In genomic region chr12:108850129-108850528, GRCm38 (mm10) we compare ENCODE assay signal across 18 mouse cellular contexts. TPM values are rescaled to one million over a fixed set of nuclear protein-coding genes. Genes with fewer than 3 reads are reported as not detected.
DNase-seq lines count a peak whose midpoint lies in the region; ATAC-seq lines count a peak whose summit lies in the region.
"Had no signal": no experiment of that assay in that cellular context is flagged by ENCODE, and none has a peak within 500 bp of the region (broad histone marks: within the 10 kb centered on the region; RNA-seq: fewer than 3 reads in every experiment).

No protein-coding gene starts in this region.

- H3K4me1 ChIP-seq in lung, embryonic 15.5 days = peaks cover 7% of the 10 kb centered on the region; the same call in 1 of the 2 replicates
- H3K4me1 ChIP-seq in forebrain, embryonic 13.5 days = peaks cover 9% of the 10 kb centered on the region; the same call in 1 of the 2 replicates
- H3K4me1 ChIP-seq: heart, embryonic 12.5 days; limb, embryonic 15.5 days had no signal

- H3K27ac ChIP-seq in lung, embryonic 15.5 days = no peak overlapping the region
- no peak overlapping the region for H3K27ac ChIP-seq in forebrain, embryonic 13.5 days
- H3K27ac ChIP-seq: forebrain, embryonic 10.5 days; limb, embryonic 15.5 days; neural tube, embryonic 15.5 days had no signal

- H3K4me2 ChIP-seq in lung, embryonic 15.5 days = no peak overlapping the region
- H3K4me2 ChIP-seq in forebrain, embryonic 13.5 days = no peak overlapping the region
- H3K4me2 ChIP-seq: heart, embryonic 12.5 days; limb, embryonic 15.5 days; midbrain, embryonic 11.5 days; neural tube, embryonic 15.5 days had no signal

- 30% methylated on average over 8 of the region's 8 CpGs for WGBS in lung, embryonic 15.5 days
- WGBS in forebrain, embryonic 13.5 days = 81% methylated on average over 8 of the region's 8 CpGs

- no peak overlapping the region for H3K4me3 ChIP-seq in lung, embryonic 15.5 days
- H3K4me3 ChIP-seq in forebrain, embryonic 13.5 days = no peak overlapping the region
- H3K4me3 ChIP-seq: forebrain, embryonic 10.5 days; heart, embryonic 12.5 days; limb, embryonic 15.5 days; neural tube, embryonic 15.5 days had no signal

- peak; percentile 15; the same call in 1 of the 2 replicates for ATAC-seq in lung, embryonic 15.5 days (ENCODE audit: borderline replicate concordance, extremely low read depth, low FRiP score, low TSS enrichment)
- no peak for ATAC-seq in forebrain, embryonic 13.5 days
- ATAC-seq: Patski had no signal

- intact Hi-C loops in left cerebral cortex, postnatal 36 days (cut with DNase I) = no loop called here

- DNase-seq in heart, adult 11 months = peak; percentile 92
- no peak for DNase-seq in heart, adult 8-10 months (ENCODE audit: low spot score)
- peak; percentile 22 for DNase-seq in retina, adult 2 months (ENCODE audit: low read depth, low spot score)
- no peak for DNase-seq in retina, embryonic 14.5 days (ENCODE audit: low spot score)
- DNase-seq in gastrocnemius, adult 8-10 months (ENCODE audit: low spot score in 2 of 2) = no peak
- no peak for DNase-seq in left cerebral cortex, postnatal 36 days (ENCODE audit: low spot score in 2 of 2)
- DNase-seq: cerebellum, postnatal 36 days; gastrocnemius, postnatal 36 days; heart, postnatal 36 days; thymus, postnatal 36 days had no signal

- no peaks in the 10 kb centered on the region for H3K9me3 ChIP-seq in lung, embryonic 15.5 days
- no peaks in the 10 kb centered on the region for H3K9me3 ChIP-seq in forebrain, embryonic 13.5 days (replicated peaks)
- H3K9me3 ChIP-seq: forebrain, embryonic 10.5 days; limb, embryonic 15.5 days; neural tube, embryonic 15.5 days had no signal

- peaks cover 7% of the 10 kb centered on the region; the same call in 1 of the 2 replicates for H3K36me3 ChIP-seq in lung, embryonic 15.5 days
- H3K36me3 ChIP-seq in forebrain, embryonic 13.5 days (ENCODE audit: poor library complexity, severe bottlenecking) = peaks cover 27% of the 10 kb centered on the region

- no peak overlapping the region for H3K9ac ChIP-seq in lung, embryonic 15.5 days
- H3K9ac ChIP-seq in forebrain, embryonic 13.5 days = no peak overlapping the region
- H3K9ac ChIP-seq: heart, embryonic 12.5 days; limb, embryonic 15.5 days; neural tube, embryonic 15.5 days had no signal

- no peaks in the 10 kb centered on the region for H3K27me3 ChIP-seq in lung, embryonic 15.5 days
- H3K27me3 ChIP-seq in forebrain, embryonic 13.5 days = no peaks in the 10 kb centered on the region
- H3K27me3 ChIP-seq: heart, embryonic 12.5 days; limb, embryonic 15.5 days; neural tube, embryonic 15.5 days; Patski had no signal

RNA-seq across cellular contexts. Expression of gene Slc25a47, which starts 14.3 kb away (rescaled TPM):
- total RNA-seq in heart, adult 8-10 months (2022) = 1 to 10 TPM; 6.9 to 7.6 (median 7.3) TPM
- polyA plus RNA-seq in lung, embryonic 15.5 days (2015; fragmentation: Nextera tagmentation; extraction: Ambion mirVana) = 9.7 and 10.1 TPM in 2 replicates
- 14.6 and 15.6 TPM in 2 replicates for polyA plus RNA-seq in forebrain, embryonic 13.5 days (2015; fragmentation: Nextera tagmentation; extraction: Ambion mirVana)
- total RNA-seq in gastrocnemius, adult 8-10 months (2022) = 1 to 10 TPM; 4.0 to 7.5 (median 5.8) TPM
- total RNA-seq in left cerebral cortex, postnatal 36 days (2021) = 10 to 100 TPM in 1 of 2 experiments, 1 to 10 TPM in 1; 7.2 to 12.3 TPM

RNA-seq across cellular contexts. Expression of gene Slc25a29, which starts 14.4 kb away (rescaled TPM):
- 10 to 100 TPM; 13.1 to 16.9 (median 14.1) TPM for total RNA-seq in heart, adult 8-10 months (2022)
- polyA plus RNA-seq in lung, embryonic 15.5 days (2015; fragmentation: Nextera tagmentation; extraction: Ambion mirVana) = 8.0 and 8.6 TPM in 2 replicates
- 21.2 and 22.1 TPM in 2 replicates for polyA plus RNA-seq in forebrain, embryonic 13.5 days (2015; fragmentation: Nextera tagmentation; extraction: Ambion mirVana)
- total RNA-seq in gastrocnemius, adult 8-10 months (2022) = 10 to 100 TPM in 1 of 4 experiments, 1 to 10 TPM in 3; 8.5 to 10.5 (median 8.9) TPM
- 10 to 100 TPM; 15.0 to 15.6 TPM for total RNA-seq in left cerebral cortex, postnatal 36 days (2021)

RNA-seq across cellular contexts. Expression of gene Wdr25, which starts 43.3 kb away (rescaled TPM):
- 1 to 10 TPM; 5.3 to 7.4 (median 6.4) TPM for total RNA-seq in heart, adult 8-10 months (2022)
- polyA plus RNA-seq in lung, embryonic 15.5 days (2015; fragmentation: Nextera tagmentation; extraction: Ambion mirVana) = 9.8 and 9.9 TPM in 2 replicates
- polyA plus RNA-seq in forebrain, embryonic 13.5 days (2015; fragmentation: Nextera tagmentation; extraction: Ambion mirVana) = 9.9 and 10.4 TPM in 2 replicates
- 1 to 10 TPM; 3.7 to 4.8 (median 4.6) TPM for total RNA-seq in gastrocnemius, adult 8-10 months (2022)
- 10 to 100 TPM in 1 of 2 experiments, 1 to 10 TPM in 1; 8.2 to 11.5 TPM for total RNA-seq in left cerebral cortex, postnatal 36 days (2021)

RNA-seq across cellular contexts. Expression of gene Wars, which starts 43.8 kb away (rescaled TPM):
- 10 to 100 TPM; 31.0 to 36.9 (median 34.0) TPM for total RNA-seq in heart, adult 8-10 months (2022)
- polyA plus RNA-seq in lung, embryonic 15.5 days (2015; fragmentation: Nextera tagmentation; extraction: Ambion mirVana) = 80.8 and 84.0 TPM in 2 replicates
- polyA plus RNA-seq in forebrain, embryonic 13.5 days (2015; fragmentation: Nextera tagmentation; extraction: Ambion mirVana) = 103 and 111 TPM in 2 replicates
- 10 to 100 TPM; 26.4 to 28.7 (median 28.0) TPM for total RNA-seq in gastrocnemius, adult 8-10 months (2022)
- 10 to 100 TPM; 84.2 to 96.1 TPM for total RNA-seq in left cerebral cortex, postnatal 36 days (2021)

RNA-seq across cellular contexts. Expression of gene Yy1, which starts 57.4 kb away (rescaled TPM):
- 10 to 100 TPM; 24.8 to 34.8 (median 28.6) TPM for total RNA-seq in heart, adult 8-10 months (2022)
- polyA plus RNA-seq in lung, embryonic 15.5 days (2015; fragmentation: Nextera tagmentation; extraction: Ambion mirVana) = 19.3 and 21.6 TPM in 2 replicates
- polyA plus RNA-seq in forebrain, embryonic 13.5 days (2015; fragmentation: Nextera tagmentation; extraction: Ambion mirVana) = 15.8 and 17.3 TPM in 2 replicates
- total RNA-seq in gastrocnemius, adult 8-10 months (2022) = 10 to 100 TPM; 26.6 to 33.0 (median 29.6) TPM
- total RNA-seq in left cerebral cortex, postnatal 36 days (2021) = 10 to 100 TPM; 41.9 to 52.7 TPM

Comparison
In these comparisons a context has a peak if more than half of its experiments do, and no peak if none do; other contexts are left out.
1. DNase-seq: peak in heart, adult 11 months (single experiment) and retina, adult 2 months (single experiment); none in heart, adult 8-10 months (single experiment), retina, embryonic 14.5 days (single experiment), gastrocnemius, adult 8-10 months (0 of 2) and left cerebral cortex, postnatal 36 days (0 of 2).